Mouse (Mus musculus) embryonic facial prominence, embryonic 14.5 days (tissue): ENCODE measurements around the gene Gm3045. TPM values are rescaled to one million over a fixed set of nuclear protein-coding genes. Genes with fewer than 3 reads are reported as not detected.

Experiments used
- polyA plus RNA-seq: library from polyadenylated mRNA; unstranded; fragments of >200 nt; fragmentation: Nextera tagmentation; extraction: Ambion mirVana; gene quantifications from 2 replicates; pipeline ENCODE4 v1.2.1, GENCODE M21; 2014

Gm3045 gene
- polyA plus RNA-seq, 1 experiment from 2014 or later = not detected

Other genes starting within 250 kb of the Gm3045 start
- gene Tifab, start 247.7 kb upstream of the Gm3045 start, polyA plus RNA-seq = 0.93 and 0.98 TPM in 2 replicates
- 1.7 and 2.2 TPM in 2 replicates for gene Neurog1, start 174.4 kb upstream of the Gm3045 start, polyA plus RNA-seq
- 126 and 202 TPM in 2 replicates for gene Cxcl14, start 130.0 kb upstream of the Gm3045 start, polyA plus RNA-seq
- gene Slc25a48, start 11.8 kb downstream of the Gm3045 start, polyA plus RNA-seq = 0.45 and 0.54 TPM in 2 replicates
- not detected in 2 replicates for gene Il9, start 55.7 kb downstream of the Gm3045 start, polyA plus RNA-seq
- 1.6 and 1.7 TPM in 2 replicates for gene Fbxl21, start 95.9 kb downstream of the Gm3045 start, polyA plus RNA-seq
- gene Lect2, start 121.9 kb downstream of the Gm3045 start, polyA plus RNA-seq = 0.21 TPM in 1 of 2 replicates, not detected in the other
- gene Tgfbi, start 182.9 kb downstream of the Gm3045 start, polyA plus RNA-seq = 60.1 and 79.9 TPM in 2 replicates